ENCODE assay signal across 13 mouse cellular contexts in genomic region chr10:127003334-127003733, GRCm38 (mm10). TPM values are rescaled to one million over a fixed set of nuclear protein-coding genes. Genes with fewer than 3 reads are reported as not detected.
"Had no signal": no experiment of that assay in that cellular context is flagged by ENCODE, and none has a peak within 500 bp of the region (broad histone marks: within the 10 kb centered on the region; RNA-seq: fewer than 3 reads in every experiment).

No protein-coding gene starts in this region.

- DNase-seq: kidney, adult 9 months; kidney, postnatal 10 days; layer of hippocampus, adult 9-11 months; layer of hippocampus, postnatal 36 days; lung, embryonic 14.5 days; lung, postnatal 10 days; lung, postnatal 4 days; midbrain, embryonic 14.5 days; right cerebral cortex, postnatal 14 days; thymus, postnatal 36 days had no signal

RNA-seq across cellular contexts. Expression of gene Avil, which starts 2.8 kb away (rescaled TPM):
- polyA plus RNA-seq: liver, embryonic 16.5 days had no signal

RNA-seq across cellular contexts. Expression of gene Eef1akmt3, which starts 38.0 kb away (rescaled TPM):
- total RNA-seq: megakaryocyte, adult 5-6 weeks had no signal
- polyA plus RNA-seq: thymus, postnatal 0 days had no signal
